Mouse (Mus musculus): ENCODE results near the gene Tmub2. TPM values are rescaled to one million over a fixed set of nuclear protein-coding genes. Genes with fewer than 3 reads are reported as not detected.
A peak's percentile ranks its signal among the peaks of the same experiment; 100 is the strongest.

Gene Tmub2
- polyA plus RNA-seq, 1 experiment from 2014 or later: 73.4 TPM

DNA sequence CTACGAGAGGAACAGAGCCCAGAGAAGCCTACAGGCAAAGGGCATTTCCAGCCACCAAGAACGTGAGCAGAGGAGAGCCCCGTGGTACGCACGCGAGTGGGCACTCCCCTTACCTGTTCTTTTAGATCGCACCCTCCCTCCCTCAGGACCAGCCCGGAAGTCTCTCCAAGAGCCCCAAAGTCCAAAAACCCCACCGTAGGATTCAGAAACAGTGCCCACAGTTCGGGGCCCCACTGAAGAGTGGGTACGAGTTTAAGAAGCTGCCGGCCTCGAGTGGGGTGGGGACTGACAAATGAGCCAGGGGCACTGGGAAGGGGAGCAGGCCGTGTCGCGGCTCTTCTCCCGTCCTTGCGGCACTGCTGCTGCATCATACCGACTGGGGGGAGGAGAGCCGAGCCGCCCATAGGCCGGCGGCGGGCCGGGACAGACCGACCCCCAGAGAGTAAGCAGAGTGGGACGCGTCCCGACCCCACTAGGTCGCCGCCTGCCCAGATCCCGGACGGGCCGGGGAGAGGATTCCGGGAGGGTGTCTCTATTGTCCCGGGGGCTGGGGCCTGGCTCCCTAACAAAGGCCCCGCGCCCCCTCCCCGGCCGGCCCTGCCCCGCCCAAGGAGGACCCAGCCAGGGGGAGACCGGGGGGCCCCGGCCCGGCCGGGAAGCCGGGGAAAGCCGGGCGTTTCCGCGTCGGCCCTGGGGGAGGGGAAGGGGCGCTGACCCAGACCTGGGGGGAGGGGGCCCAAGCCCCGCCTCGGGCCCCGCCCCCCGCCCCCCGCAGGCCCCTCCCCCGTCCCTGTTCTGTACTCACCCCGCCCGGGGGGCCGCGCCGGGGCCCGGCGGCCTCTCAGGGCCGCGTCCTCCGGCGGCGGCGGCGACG lies 11.1 kb downstream of the Tmub2 start:
- under 1% methylated on average over 46 of the region's 73 CpGs for WGBS
- peaks cover 33% of the 10 kb centered on the region for H3K36me3 ChIP-seq
- H3K9me3 ChIP-seq: no peaks in the 10 kb centered on the region
- peaks cover 28% of the 10 kb centered on the region for H3K4me1 ChIP-seq
- peak overlapping the region; percentile 94 for H3K4me3 ChIP-seq
- H3K9ac ChIP-seq (replicated peaks): peak overlapping the region; percentile 90
- H3K27me3 ChIP-seq: no peaks in the 10 kb centered on the region
- H3K27ac ChIP-seq (replicated peaks): peak overlapping the region; percentile 98
- ATAC-seq (replicated peaks): peak; percentile 36
- H3K4me2 ChIP-seq (replicated peaks): peak overlapping the region; percentile 80

GRCm38 (mm10) chr11:102296491-102297472 lies 12.1 kb downstream of the Tmub2 start, which contains the start of gene Atxn7l3:
Gene Atxn7l3, minus strand, starts transcription at chr11:102296631.
- H3K36me3 ChIP-seq: peaks cover 24% of the 10 kb centered on the region
- peak within 1 kb of the TSS; percentile 98 for H3K27ac ChIP-seq (replicated peaks)
- H3K27me3 ChIP-seq: no peaks in the 10 kb centered on the region
- peak within 1 kb of the TSS; percentile 80 for H3K4me2 ChIP-seq (replicated peaks)
- H3K4me3 ChIP-seq: peak within 1 kb of the TSS; percentile 94
- WGBS: 1% methylated on average over 76 of the region's 125 CpGs
- no peaks in the 10 kb centered on the region for H3K9me3 ChIP-seq
- H3K4me1 ChIP-seq: peaks cover 28% of the 10 kb centered on the region
- ATAC-seq (replicated peaks): peak; percentile 94
- H3K9ac ChIP-seq (replicated peaks): peak within 1 kb of the TSS; percentile 90

DNA sequence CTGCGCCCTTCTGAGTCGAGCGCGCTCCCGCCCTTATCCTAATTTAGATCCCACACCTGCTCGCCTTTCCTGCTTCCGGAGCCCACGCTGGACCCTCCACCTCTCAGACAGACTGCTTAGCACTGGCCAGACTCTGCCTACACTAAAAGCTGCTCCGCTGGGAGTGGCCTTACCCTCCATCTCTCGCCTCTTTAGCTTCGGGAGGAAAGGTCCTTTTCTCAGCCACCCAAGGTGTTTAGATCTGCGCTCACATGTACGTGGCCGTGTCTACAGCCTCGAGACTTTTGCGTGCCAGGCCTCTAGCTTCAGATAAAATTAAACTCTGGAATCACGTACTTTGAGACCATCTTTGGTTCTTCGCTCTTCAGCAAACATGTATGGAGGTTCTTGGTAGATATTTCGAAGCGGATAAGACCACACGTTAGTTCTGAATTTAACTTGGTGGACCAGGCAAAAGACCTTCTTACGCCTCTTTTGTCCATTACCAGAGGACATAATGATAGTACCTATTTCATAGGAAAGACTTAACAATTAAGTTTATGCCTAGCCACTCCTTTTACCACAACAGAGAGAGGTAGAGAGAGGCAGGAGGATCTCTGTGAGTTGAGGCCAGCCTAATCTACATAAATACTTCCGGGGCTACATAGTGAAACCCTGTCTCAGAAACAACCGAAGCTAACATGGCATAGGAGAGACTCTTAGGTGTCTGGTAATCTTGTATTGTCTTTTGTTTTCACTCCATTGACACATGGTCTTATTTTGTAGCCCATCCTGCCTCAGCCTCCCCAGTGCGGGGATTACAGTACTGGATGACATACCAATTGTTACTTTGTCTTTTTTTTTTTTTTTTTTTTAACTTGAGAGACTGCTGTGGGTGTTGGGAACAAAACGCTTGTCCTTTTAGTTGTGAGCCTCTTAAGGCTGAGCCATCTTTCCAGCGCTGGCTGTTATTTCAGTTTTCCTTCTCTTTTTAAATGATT lies 13.1 kb downstream of the Tmub2 start:
- Histone ChIP-seq H3K4me1 (peaks cover 28% of the 10 kb centered on the region), H3K4me3 (peak overlapping the region; percentile 94), H3K4me2 (replicated peaks) (peak overlapping the region; percentile 80), H3K9me3 (no peaks in the 10 kb centered on the region), H3K27me3 (no peaks in the 10 kb centered on the region), H3K27ac (replicated peaks) (peak overlapping the region; percentile 98), H3K36me3 (peaks cover 13% of the 10 kb centered on the region), H3K9ac (replicated peaks) (peak overlapping the region; percentile 67)
- WGBS: 28% methylated on average over 27 of the region's 27 CpGs
- no peak; the same call in 1 of the 2 replicates for ATAC-seq (replicated peaks)

DNA sequence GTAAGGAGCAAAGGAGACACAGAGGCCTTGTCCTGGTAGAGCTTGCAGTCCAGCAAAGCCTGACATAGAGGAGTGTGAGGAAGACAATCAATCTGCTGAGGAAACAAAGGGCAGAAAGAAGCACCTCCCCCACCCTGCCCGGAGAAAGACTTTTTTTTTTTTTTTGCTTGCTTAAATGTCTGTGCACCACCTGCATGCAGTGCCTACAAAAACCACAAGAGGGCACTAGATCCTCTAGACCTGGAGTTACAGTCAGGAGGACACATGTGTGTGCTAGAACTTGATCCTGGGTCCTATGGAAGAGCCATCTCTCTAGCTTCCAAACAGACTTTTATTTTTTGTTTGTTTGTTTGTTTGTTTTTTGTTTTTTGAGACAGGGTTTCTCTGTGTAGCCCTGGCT lies 15.1 kb downstream of the Tmub2 start:
- no peaks in the 10 kb centered on the region for H3K9me3 ChIP-seq
- 0% methylated on average over 1 of the region's 1 CpGs for WGBS
- peaks cover 16% of the 10 kb centered on the region for H3K4me1 ChIP-seq
- H3K27ac ChIP-seq (replicated peaks): no peak overlapping the region
- H3K4me3 ChIP-seq: no peak overlapping the region
- H3K36me3 ChIP-seq: no peaks in the 10 kb centered on the region
- no peaks in the 10 kb centered on the region for H3K27me3 ChIP-seq
- ATAC-seq (replicated peaks): no peak
- no peak overlapping the region for H3K4me2 ChIP-seq (replicated peaks)
- H3K9ac ChIP-seq (replicated peaks): no peak overlapping the region

GRCm38 (mm10) chr11:102304141-102304540 lies 19.4 kb downstream of the Tmub2 start:
- Histone ChIP-seq H3K4me2 (replicated peaks) (no peak overlapping the region), H3K27ac (replicated peaks) (no peak overlapping the region), H3K27me3 (no peaks in the 10 kb centered on the region), H3K9me3 (no peaks in the 10 kb centered on the region), H3K36me3 (peaks cover 23% of the 10 kb centered on the region), H3K4me1 (peaks cover 5% of the 10 kb centered on the region), H3K9ac (replicated peaks) (no peak overlapping the region), H3K4me3 (no peak overlapping the region)
- no peak for ATAC-seq (replicated peaks)
- WGBS: 40% methylated on average over 2 of the region's 2 CpGs

GRCm38 (mm10) chr11:102305359-102305758 lies 20.6 kb downstream of the Tmub2 start:
- Histone ChIP-seq H3K9ac (replicated peaks) (no peak overlapping the region), H3K27me3 (no peaks in the 10 kb centered on the region), H3K27ac (replicated peaks) (no peak overlapping the region), H3K36me3 (peaks cover 35% of the 10 kb centered on the region), H3K4me3 (no peak overlapping the region), H3K9me3 (no peaks in the 10 kb centered on the region), H3K4me2 (replicated peaks) (no peak overlapping the region), H3K4me1 (peaks cover 15% of the 10 kb centered on the region)
- no peak for ATAC-seq (replicated peaks)
- WGBS: 48% methylated on average over 3 of the region's 3 CpGs

GRCm38 (mm10) chr11:102308104-102308503 lies 23.4 kb downstream of the Tmub2 start:
- H3K4me3 ChIP-seq: no peak overlapping the region
- H3K36me3 ChIP-seq: peaks cover 51% of the 10 kb centered on the region
- WGBS: 86% methylated on average over 9 of the region's 9 CpGs
- no peak overlapping the region for H3K4me2 ChIP-seq (replicated peaks)
- no peak for ATAC-seq (replicated peaks)
- no peak overlapping the region for H3K27ac ChIP-seq (replicated peaks)
- H3K9ac ChIP-seq (replicated peaks): no peak overlapping the region
- no peaks in the 10 kb centered on the region for H3K9me3 ChIP-seq
- H3K27me3 ChIP-seq: no peaks in the 10 kb centered on the region
- H3K4me1 ChIP-seq: peaks cover 15% of the 10 kb centered on the region

DNA sequence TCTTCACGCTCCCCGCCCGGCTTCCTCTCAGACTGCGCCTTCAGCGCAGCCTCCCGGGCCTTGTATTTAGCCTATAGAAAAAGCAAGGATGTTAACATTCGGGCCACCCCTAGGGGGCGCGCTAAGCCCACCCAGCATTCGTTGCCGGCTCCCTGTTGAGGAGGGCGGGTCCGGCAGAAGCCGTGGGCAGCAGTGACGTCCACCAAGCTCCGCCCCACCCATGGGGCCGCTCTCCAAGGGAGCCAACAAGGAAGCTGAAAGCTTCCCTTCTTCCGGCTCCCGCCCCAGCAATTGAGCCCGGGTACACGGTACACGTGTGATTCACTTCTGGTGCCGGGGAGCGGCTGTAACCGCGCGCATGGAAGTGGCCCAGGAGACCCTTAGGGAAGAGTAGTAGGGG lies 24.2 kb downstream of the Tmub2 start:
- Histone ChIP-seq H3K27ac (replicated peaks) (peak overlapping the region; percentile 54), H3K9me3 (no peaks in the 10 kb centered on the region), H3K4me3 (peak overlapping the region; percentile 28), H3K4me2 (replicated peaks) (peak overlapping the region; percentile 44), H3K36me3 (peaks cover 60% of the 10 kb centered on the region), H3K27me3 (no peaks in the 10 kb centered on the region), H3K9ac (replicated peaks) (peak overlapping the region; percentile 24; the same call in 1 of the 2 replicates), H3K4me1 (peaks cover 15% of the 10 kb centered on the region)
- ATAC-seq (replicated peaks): peak; percentile 92
- under 1% methylated on average over 27 of the region's 27 CpGs for WGBS

DNA sequence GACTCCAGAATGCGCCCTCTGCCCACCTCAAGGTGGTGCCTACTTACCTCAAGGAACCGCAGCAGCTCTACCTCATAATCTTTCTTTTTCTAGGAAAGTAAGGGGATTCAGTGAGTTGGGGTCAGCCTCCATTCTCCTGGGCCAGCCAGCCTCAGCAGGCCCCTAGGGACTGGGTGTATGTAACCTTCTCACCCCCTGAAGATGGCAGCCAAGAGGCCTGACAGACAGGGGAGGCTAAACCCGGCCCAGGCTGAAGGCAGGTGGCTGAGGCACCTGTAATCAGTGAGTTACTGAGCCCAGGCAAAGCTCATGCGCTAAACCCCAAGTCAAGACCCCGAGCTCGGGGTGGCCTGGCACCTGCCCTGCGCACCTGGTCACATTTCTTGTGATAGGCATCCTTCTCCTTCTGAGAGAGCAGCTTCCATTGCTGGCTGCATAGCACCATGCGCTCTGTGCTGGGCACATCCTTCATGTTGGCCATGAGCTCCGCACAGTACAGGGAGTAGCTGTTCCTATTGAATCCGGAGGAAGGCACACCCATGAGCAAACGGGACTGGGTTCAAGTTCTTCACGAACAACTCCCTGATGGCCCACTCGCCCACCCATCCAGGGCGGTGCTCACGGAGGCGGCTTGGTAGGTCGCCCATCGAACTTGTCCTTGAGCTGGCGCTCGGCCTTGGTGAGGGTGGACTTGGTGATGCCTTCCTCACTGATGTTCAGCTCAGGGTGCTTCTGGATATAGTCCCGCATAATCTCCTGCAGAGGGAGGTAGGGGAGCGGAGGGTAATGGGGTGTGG lies 25.3 kb downstream of the Tmub2 start:
- Histone ChIP-seq H3K9ac (replicated peaks) (no peak overlapping the region), H3K4me3 (peak overlapping the region; percentile 28; the same call in 1 of the 2 replicates), H3K4me1 (peaks cover 17% of the 10 kb centered on the region), H3K9me3 (no peaks in the 10 kb centered on the region), H3K27me3 (no peaks in the 10 kb centered on the region), H3K4me2 (replicated peaks) (peak overlapping the region; percentile 44), H3K27ac (replicated peaks) (peak overlapping the region; percentile 54), H3K36me3 (peaks cover 70% of the 10 kb centered on the region)
- WGBS: 88% methylated on average over 22 of the region's 22 CpGs
- no peak; the same call in 1 of the 2 replicates for ATAC-seq (replicated peaks)

DNA sequence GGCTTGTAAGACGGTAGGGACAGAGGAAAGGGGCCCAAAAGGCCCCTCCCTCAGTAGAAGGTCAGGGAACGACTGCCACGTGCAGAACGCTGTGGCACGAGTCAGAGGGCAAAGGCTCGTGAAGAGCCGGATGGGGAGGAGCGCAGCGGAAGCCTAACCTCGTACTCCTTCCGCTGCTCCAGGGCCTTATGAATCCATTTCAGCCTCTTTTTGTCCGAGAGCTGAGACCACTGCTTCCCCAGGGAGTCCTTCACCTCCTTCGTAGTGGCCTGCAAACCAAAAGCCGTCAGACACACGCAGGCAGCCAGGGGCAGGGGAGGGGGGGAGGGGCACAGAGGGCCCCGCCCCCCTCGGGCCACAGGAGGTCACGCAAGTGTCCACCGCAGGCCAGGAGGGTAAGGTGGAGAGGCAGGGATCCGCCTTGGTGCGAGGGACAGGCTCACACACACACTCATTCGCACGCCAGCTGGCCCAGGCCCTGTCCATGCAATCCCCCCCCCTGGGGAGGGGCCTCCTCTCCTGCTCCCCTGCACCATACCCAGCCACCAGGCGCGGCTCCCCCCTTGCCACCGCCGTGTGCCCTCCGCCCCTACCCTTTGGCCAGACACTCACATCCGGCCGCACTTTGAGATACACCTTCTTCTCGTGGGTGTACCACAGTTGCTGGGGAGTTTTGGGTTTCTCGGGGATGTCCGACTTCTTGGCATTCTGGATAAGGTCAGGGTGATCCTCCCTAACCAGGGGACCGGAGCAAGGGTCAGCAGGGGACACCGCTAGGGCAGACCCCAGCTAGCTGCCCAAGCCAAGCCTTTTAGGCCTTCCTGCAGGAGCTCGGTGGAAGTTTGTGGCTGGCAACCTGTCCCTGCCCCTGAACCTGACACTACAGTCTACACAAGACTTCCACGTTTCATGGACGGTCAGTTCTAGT lies 26.3 kb downstream of the Tmub2 start:
- H3K36me3 ChIP-seq: peaks cover 72% of the 10 kb centered on the region
- H3K27ac ChIP-seq (replicated peaks): no peak overlapping the region
- WGBS: 43% methylated on average over 38 of the region's 38 CpGs
- ATAC-seq (replicated peaks): no peak
- no peaks in the 10 kb centered on the region for H3K9me3 ChIP-seq
- peaks cover 27% of the 10 kb centered on the region for H3K4me1 ChIP-seq
- H3K4me2 ChIP-seq (replicated peaks): no peak overlapping the region
- no peak overlapping the region for H3K9ac ChIP-seq (replicated peaks)
- H3K27me3 ChIP-seq: no peaks in the 10 kb centered on the region
- H3K4me3 ChIP-seq: no peak overlapping the region
